Mouse (Mus musculus) kidney, embryonic 14.5 days (tissue): ENCODE data around the gene Prrt4. TPM values are rescaled to one million over a fixed set of nuclear protein-coding genes. Genes with fewer than 3 reads are reported as not detected.

Experiments
- ATAC-seq: fragments of 200-750 bp; cut with Nextera tagmentation; 2 replicates; pipeline ENCODE4 v1.8.0; 2017; ENCODE audit warnings: moderate number of reproducible peaks, mild to moderate bottlenecking, moderate TSS enrichment, moderate library complexity; ENCODE audit not compliant: low FRiP score, low TSS enrichment
- H3K27ac ChIP-seq: fragments of 300-500 bp; sonication (generic); 2 replicates; pipeline ENCODE4 v1.5.1; 2014; ENCODE audit warnings: low read depth, mild to moderate bottlenecking, low read length, moderate library complexity, mixed read lengths
- H3K27me3 ChIP-seq: fragments of 300-500 bp; sonication (generic); 2 replicates; pipeline ENCODE4 v1.6.1; 2014; ENCODE audit warnings: mild to moderate bottlenecking, low read length; ENCODE audit not compliant: control insufficient read depth, insufficient read depth
- H3K36me3 ChIP-seq: fragments of 300-500 bp; sonication (generic); 2 replicates; pipeline ENCODE4 v1.6.1; 2014; ENCODE audit warnings: low read length, mixed read lengths; ENCODE audit not compliant: control insufficient read depth, insufficient read depth
- H3K4me1 ChIP-seq: fragments of 300-500 bp; sonication (generic); 2 replicates; pipeline ENCODE4 v1.6.1; 2014; ENCODE audit warnings: low read length, mixed read lengths; ENCODE audit not compliant: control insufficient read depth, insufficient read depth
- H3K4me2 ChIP-seq: fragments of 300-500 bp; sonication (generic); replicated peaks from 2 replicates; pipeline ENCODE4 v1.6.1; 2014; ENCODE audit warnings: low read depth, mild to moderate bottlenecking, low read length
- H3K4me3 ChIP-seq: fragments of 300-500 bp; sonication (generic); 2 replicates; pipeline ENCODE4 v1.5.1; 2014; ENCODE audit warnings: mild to moderate bottlenecking, low read length
- H3K9ac ChIP-seq: fragments of 300-500 bp; sonication (generic); 2 replicates; pipeline ENCODE4 v1.6.1; 2014; ENCODE audit warnings: low read depth, mild to moderate bottlenecking, low read length, moderate library complexity
- H3K9me3 ChIP-seq: fragments of 300-500 bp; sonication (generic); 2 replicates; pipeline ENCODE4 v1.6.1; 2016; ENCODE audit warnings: low read length; ENCODE audit not compliant: control insufficient read depth
- WGBS: fragments of 180-500 bp; shearing (Covaris S2); extraction: QIAGEN DNeasy Blood & Tissue Kit; methylation state at CpG from one replicate; pipeline ENCODE4 v1.1.7; 2014; 5-methylcytosine and 5-hydroxymethylcytosine counted together
- polyA plus RNA-seq: library from polyadenylated mRNA; unstranded; fragments of >200 nt; fragmentation: Nextera tagmentation; extraction: Ambion mirVana; gene quantifications from 2 replicates; pipeline ENCODE4 v1.2.1, GENCODE M21; 2014

Prrt4 gene
- polyA plus RNA-seq, 1 experiment from 2014 or later, result 0.96 TPM

- Histone ChIP-seq H3K27ac (no peak overlapping the region), H3K9me3 (no peaks in the 10 kb centered on the region), H3K27me3 (no peaks in the 10 kb centered on the region; the same call in 1 of the 2 replicates), H3K4me3 (peak overlapping the region; percentile 63), H3K4me2 (peak overlapping the region; percentile 92), H3K9ac (0 out of 2 replicates have a peak overlapping the region, but pooled peaks have one; percentile 49), H3K36me3 (peaks cover 1% of the 10 kb centered on the region), H3K4me1 (peaks cover 27% of the 10 kb centered on the region)
- WGBS, result 10% methylated on average over 7 of the region's 7 CpGs
- no peak for ATAC-seq
These were observed 31.8 kb upstream of the Prrt4 start for GRCm38 (mm10) chr6:29211146-29211545.

GRCm38 (mm10) chr6:29210231-29210936 lies 31.0 kb upstream of the Prrt4 start:
- Histone ChIP-seq H3K36me3 (peaks cover 6% of the 10 kb centered on the region), H3K4me2 (no peak overlapping the region), H3K9me3 (no peaks in the 10 kb centered on the region), H3K27ac (no peak overlapping the region), H3K4me3 (no peak overlapping the region), H3K27me3 (no peaks in the 10 kb centered on the region; the same call in 1 of the 2 replicates), H3K9ac (no peak overlapping the region), H3K4me1 (peaks cover 23% of the 10 kb centered on the region)
- no peak for ATAC-seq
- WGBS, result 85% methylated on average over 9 of the region's 9 CpGs

GRCm38 (mm10) chr6:29208178-29208577 lies 28.8 kb upstream of the Prrt4 start:
- H3K4me1 ChIP-seq, result peaks cover 11% of the 10 kb centered on the region
- peaks cover 15% of the 10 kb centered on the region for H3K36me3 ChIP-seq
- H3K27me3 ChIP-seq, result no peaks in the 10 kb centered on the region
- 84% methylated on average over 5 of the region's 5 CpGs for WGBS
- no peak overlapping the region for H3K27ac ChIP-seq
- no peak overlapping the region for H3K4me3 ChIP-seq
- H3K9me3 ChIP-seq, result no peaks in the 10 kb centered on the region
- no peak overlapping the region for H3K9ac ChIP-seq
- H3K4me2 ChIP-seq, result no peak overlapping the region
- ATAC-seq, result no peak

GRCm38 (mm10) chr6:29207017-29207416 lies 27.6 kb upstream of the Prrt4 start:
- no peak overlapping the region for H3K27ac ChIP-seq
- no peak overlapping the region for H3K4me3 ChIP-seq
- no peaks in the 10 kb centered on the region for H3K27me3 ChIP-seq
- peaks cover 16% of the 10 kb centered on the region for H3K36me3 ChIP-seq
- H3K9ac ChIP-seq, result no peak overlapping the region
- 84% methylated on average over 5 of the region's 5 CpGs for WGBS
- no peak for ATAC-seq
- H3K4me1 ChIP-seq, result peaks cover 11% of the 10 kb centered on the region
- no peaks in the 10 kb centered on the region for H3K9me3 ChIP-seq
- H3K4me2 ChIP-seq, result no peak overlapping the region

- H3K9ac ChIP-seq, result no peak overlapping the region
- H3K36me3 ChIP-seq, result peaks cover 16% of the 10 kb centered on the region
These were observed 26.6 kb upstream of the Prrt4 start for GRCm38 (mm10) chr6:29206006-29206405.

GRCm38 (mm10) chr6:29204932-29205614 lies 25.7 kb upstream of the Prrt4 start:
- Histone ChIP-seq H3K4me3 (no peak overlapping the region), H3K9me3 (no peaks in the 10 kb centered on the region), H3K4me2 (no peak overlapping the region), H3K9ac (no peak overlapping the region), H3K27ac (no peak overlapping the region), H3K27me3 (no peaks in the 10 kb centered on the region), H3K4me1 (no peaks in the 10 kb centered on the region; the same call in 1 of the 2 replicates), H3K36me3 (peaks cover 16% of the 10 kb centered on the region)
- WGBS, result 58% methylated on average over 15 of the region's 15 CpGs
- peak; percentile 43 for ATAC-seq

More at GRCm38 (mm10) chr6:29206006-29206405, 26.6 kb upstream of the Prrt4 start:
- Histone ChIP-seq H3K4me3 (no peak overlapping the region), H3K4me2 (no peak overlapping the region), H3K27me3 (no peaks in the 10 kb centered on the region), H3K4me1 (peaks cover 6% of the 10 kb centered on the region), H3K9me3 (no peaks in the 10 kb centered on the region), H3K27ac (no peak overlapping the region)
- 96% methylated on average over 10 of the region's 10 CpGs for WGBS
- no peak for ATAC-seq

- H3K36me3 ChIP-seq, result peaks cover 16% of the 10 kb centered on the region
- no peak overlapping the region for H3K4me3 ChIP-seq
- H3K27me3 ChIP-seq, result no peaks in the 10 kb centered on the region
- 84% methylated on average over 6 of the region's 6 CpGs for WGBS
- no peaks in the 10 kb centered on the region for H3K9me3 ChIP-seq
- H3K27ac ChIP-seq, result no peak overlapping the region
- no peak for ATAC-seq
- H3K9ac ChIP-seq, result no peak overlapping the region
- H3K4me2 ChIP-seq, result no peak overlapping the region
- H3K4me1 ChIP-seq, result no peaks in the 10 kb centered on the region
These were observed 24.6 kb upstream of the Prrt4 start for GRCm38 (mm10) chr6:29203861-29204585.

GRCm38 (mm10) chr6:29203096-29203495 lies 23.7 kb upstream of the Prrt4 start:
- no peak overlapping the region for H3K4me2 ChIP-seq
- H3K36me3 ChIP-seq, result peaks cover 16% of the 10 kb centered on the region
- 89% methylated on average over 13 of the region's 13 CpGs for WGBS

More at GRCm38 (mm10) chr6:29203096-29203495, 23.7 kb upstream of the Prrt4 start:
- Histone ChIP-seq H3K4me3 (no peak overlapping the region), H3K9ac (no peak overlapping the region), H3K27me3 (no peaks in the 10 kb centered on the region), H3K9me3 (no peaks in the 10 kb centered on the region), H3K27ac (no peak overlapping the region), H3K4me1 (0 out of 2 replicates have a peak, but pooled peaks cover 3% of the 10 kb centered on the region)
- no peak for ATAC-seq
